Mouse (Mus musculus): ENCODE results near the gene Jmjd8. TPM values are rescaled to one million over a fixed set of nuclear protein-coding genes. Genes with fewer than 3 reads are reported as not detected.

Jmjd8 gene
- polyA plus RNA-seq, 1 experiment from 2014 or later: 39.5 TPM

- Histone ChIP-seq H3K4me2 (ENCODE audit: low read length) (peak within 1 kb of the TSS; percentile 75), H3K36me3 (ENCODE audit: control insufficient read depth, insufficient read depth, low read length) (no peaks in the 10 kb centered on the region; the same call in 1 of the 2 replicates), H3K27ac (ENCODE audit: low read depth) (peak within 1 kb of the TSS; percentile 83), H3K9ac (ENCODE audit: low read length) (peak within 1 kb of the TSS; percentile 75), H3K27me3 (replicated peaks; ENCODE audit: control insufficient read depth, insufficient read depth, low read length) (no peaks in the 10 kb centered on the region), H3K4me1 (replicated peaks; ENCODE audit: control insufficient read depth, insufficient read depth, low read length) (peaks cover 9% of the 10 kb centered on the region), H3K4me3 (ENCODE audit: low read depth, low read length) (peak within 1 kb of the TSS; percentile 63), H3K9me3 (ENCODE audit: control insufficient read depth, low read length) (no peaks in the 10 kb centered on the region)
- DNase-seq (ENCODE audit: low spot score): peak; percentile 86
- 4% methylated on average over 64 of the region's 65 CpGs for WGBS
- ATAC-seq (replicated peaks; ENCODE audit: low FRiP score, low TSS enrichment, low read depth): peak; percentile 93
Observed at GRCm38 (mm10) chr17:25860832-25861703, 32.4 kb downstream of the Jmjd8 start, which contains the start of gene Wdr90. TSS of gene Wdr90 (minus strand) at chr17:25861501.

GRCm38 (mm10) chr17:25861704-25862612 is 33.3 kb downstream of the Jmjd8 start:
- WGBS: 11% methylated on average over 6 of the region's 6 CpGs
- no peaks in the 10 kb centered on the region for H3K27me3 ChIP-seq (replicated peaks; ENCODE audit: control insufficient read depth, insufficient read depth, low read length)
- no peaks in the 10 kb centered on the region; the same call in 1 of the 2 replicates for H3K36me3 ChIP-seq (ENCODE audit: control insufficient read depth, insufficient read depth, low read length)
- H3K4me2 ChIP-seq (ENCODE audit: low read length): peak overlapping the region; percentile 75
- H3K4me1 ChIP-seq (replicated peaks; ENCODE audit: control insufficient read depth, insufficient read depth, low read length): peaks cover 9% of the 10 kb centered on the region
- ATAC-seq (replicated peaks; ENCODE audit: low FRiP score, low TSS enrichment, low read depth): no peak
- no peak for DNase-seq (ENCODE audit: low spot score)
- peak overlapping the region; percentile 63 for H3K4me3 ChIP-seq (ENCODE audit: low read depth, low read length)
- H3K27ac ChIP-seq (ENCODE audit: low read depth): peak overlapping the region; percentile 83
- no peaks in the 10 kb centered on the region for H3K9me3 ChIP-seq (ENCODE audit: control insufficient read depth, low read length)
- H3K9ac ChIP-seq (ENCODE audit: low read length): peak overlapping the region; percentile 75

- DNase-seq (ENCODE audit: low spot score): no peak
- Histone ChIP-seq H3K4me2 (ENCODE audit: low read length) (no peak overlapping the region), H3K9ac (ENCODE audit: low read length) (no peak overlapping the region), H3K4me1 (replicated peaks; ENCODE audit: control insufficient read depth, insufficient read depth, low read length) (peaks cover 16% of the 10 kb centered on the region), H3K27ac (ENCODE audit: low read depth) (no peak overlapping the region), H3K4me3 (ENCODE audit: low read depth, low read length) (no peak overlapping the region), H3K27me3 (replicated peaks; ENCODE audit: control insufficient read depth, insufficient read depth, low read length) (no peaks in the 10 kb centered on the region), H3K9me3 (ENCODE audit: control insufficient read depth, low read length) (no peaks in the 10 kb centered on the region), H3K36me3 (ENCODE audit: control insufficient read depth, insufficient read depth, low read length) (no peaks in the 10 kb centered on the region)
- WGBS: 84% methylated on average over 6 of the region's 6 CpGs
- ATAC-seq (replicated peaks; ENCODE audit: low FRiP score, low TSS enrichment, low read depth): no peak
Observed at GRCm38 (mm10) chr17:25863681-25864080, 35.0 kb downstream of the Jmjd8 start.

DNA sequence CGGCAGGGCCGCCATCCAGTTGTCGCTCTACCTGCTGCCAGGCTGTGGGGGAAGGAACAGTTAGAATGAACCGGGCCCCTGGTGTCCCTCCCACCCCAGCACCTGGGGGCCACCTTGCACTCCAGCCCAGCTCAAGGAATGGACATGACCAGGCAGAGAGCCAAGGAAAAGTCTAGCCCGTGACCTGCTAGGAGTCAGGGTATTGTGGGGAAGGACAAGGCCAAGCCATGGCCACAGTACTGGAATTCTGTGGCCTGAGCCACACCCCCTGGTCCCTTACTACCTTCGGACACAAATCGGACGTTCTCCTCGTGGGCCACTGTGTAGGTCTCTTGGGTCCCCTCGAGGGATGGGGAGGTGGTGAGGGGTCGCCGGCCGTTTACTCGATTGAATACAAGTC is 35.6 kb downstream of the Jmjd8 start:
- Histone ChIP-seq H3K9ac (ENCODE audit: low read length) (no peak overlapping the region), H3K27ac (ENCODE audit: low read depth) (no peak overlapping the region), H3K4me1 (replicated peaks; ENCODE audit: control insufficient read depth, insufficient read depth, low read length) (peaks cover 16% of the 10 kb centered on the region), H3K4me2 (ENCODE audit: low read length) (no peak overlapping the region), H3K4me3 (ENCODE audit: low read depth, low read length) (no peak overlapping the region), H3K9me3 (ENCODE audit: control insufficient read depth, low read length) (no peaks in the 10 kb centered on the region), H3K27me3 (replicated peaks; ENCODE audit: control insufficient read depth, insufficient read depth, low read length) (no peaks in the 10 kb centered on the region), H3K36me3 (ENCODE audit: control insufficient read depth, insufficient read depth, low read length) (no peaks in the 10 kb centered on the region)
- WGBS: 89% methylated on average over 14 of the region's 14 CpGs
- no peak for ATAC-seq (replicated peaks; ENCODE audit: low FRiP score, low TSS enrichment, low read depth)
- no peak for DNase-seq (ENCODE audit: low spot score)

DNA sequence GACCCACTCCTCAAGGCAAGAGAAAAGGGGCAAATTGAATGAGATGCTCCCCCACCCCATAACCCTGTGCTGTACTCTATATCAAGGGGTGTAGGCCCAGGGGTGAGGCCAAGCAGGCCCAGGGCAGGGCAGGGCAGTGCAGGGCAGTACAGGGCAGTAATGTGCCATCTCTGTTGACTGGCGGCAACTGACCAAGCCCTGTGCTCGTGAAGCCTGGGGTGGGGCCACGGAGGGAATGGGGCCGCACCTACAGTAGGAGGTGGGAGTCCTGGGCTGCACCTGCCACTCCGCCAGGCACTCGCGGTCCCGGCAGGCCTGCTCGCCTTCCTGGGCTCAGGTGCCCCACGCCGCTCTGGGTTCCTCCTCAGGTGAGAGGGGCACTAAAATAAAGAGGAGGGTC is 36.6 kb downstream of the Jmjd8 start:
- H3K4me1 ChIP-seq (replicated peaks; ENCODE audit: control insufficient read depth, insufficient read depth, low read length): peaks cover 14% of the 10 kb centered on the region; the same call in 1 of the 2 replicates
- no peak for DNase-seq (ENCODE audit: low spot score)
- H3K9ac ChIP-seq (ENCODE audit: low read length): no peak overlapping the region
- 89% methylated on average over 11 of the region's 11 CpGs for WGBS
- no peaks in the 10 kb centered on the region for H3K36me3 ChIP-seq (ENCODE audit: control insufficient read depth, insufficient read depth, low read length)
- H3K27ac ChIP-seq (ENCODE audit: low read depth): no peak overlapping the region
- H3K27me3 ChIP-seq (replicated peaks; ENCODE audit: control insufficient read depth, insufficient read depth, low read length): no peaks in the 10 kb centered on the region
- no peak overlapping the region for H3K4me3 ChIP-seq (ENCODE audit: low read depth, low read length)
- H3K4me2 ChIP-seq (ENCODE audit: low read length): no peak overlapping the region
- ATAC-seq (replicated peaks; ENCODE audit: low FRiP score, low TSS enrichment, low read depth): no peak
- H3K9me3 ChIP-seq (ENCODE audit: control insufficient read depth, low read length): no peaks in the 10 kb centered on the region

- no peak overlapping the region for H3K27ac ChIP-seq (ENCODE audit: low read depth)
Observed at GRCm38 (mm10) chr17:25866172-25866571, 37.5 kb downstream of the Jmjd8 start.

GRCm38 (mm10) chr17:25867509-25867835 is 38.8 kb downstream of the Jmjd8 start:
- Histone ChIP-seq H3K9ac (ENCODE audit: low read length) (peak overlapping the region; percentile 34), H3K36me3 (ENCODE audit: control insufficient read depth, insufficient read depth, low read length) (no peaks in the 10 kb centered on the region), H3K27ac (ENCODE audit: low read depth) (no peak overlapping the region), H3K4me2 (ENCODE audit: low read length) (peak overlapping the region; percentile 70), H3K4me1 (replicated peaks; ENCODE audit: control insufficient read depth, insufficient read depth, low read length) (peaks cover 7% of the 10 kb centered on the region; the same call in 1 of the 2 replicates), H3K9me3 (ENCODE audit: control insufficient read depth, low read length) (no peaks in the 10 kb centered on the region), H3K27me3 (replicated peaks; ENCODE audit: control insufficient read depth, insufficient read depth, low read length) (no peaks in the 10 kb centered on the region), H3K4me3 (ENCODE audit: low read depth, low read length) (peak overlapping the region; percentile 72)
- DNase-seq (ENCODE audit: low spot score) (no peak), ATAC-seq (replicated peaks; ENCODE audit: low FRiP score, low TSS enrichment, low read depth) (no peak)
- WGBS: 18% methylated on average over 7 of the region's 7 CpGs

More at GRCm38 (mm10) chr17:25866172-25866571, 37.5 kb downstream of the Jmjd8 start:
- peaks cover 7% of the 10 kb centered on the region; the same call in 1 of the 2 replicates for H3K4me1 ChIP-seq (replicated peaks; ENCODE audit: control insufficient read depth, insufficient read depth, low read length)
- ATAC-seq (replicated peaks; ENCODE audit: low FRiP score, low TSS enrichment, low read depth) (no peak), DNase-seq (ENCODE audit: low spot score) (no peak)
- no peaks in the 10 kb centered on the region for H3K9me3 ChIP-seq (ENCODE audit: control insufficient read depth, low read length)
- no peak overlapping the region for H3K4me2 ChIP-seq (ENCODE audit: low read length)
- no peaks in the 10 kb centered on the region for H3K36me3 ChIP-seq (ENCODE audit: control insufficient read depth, insufficient read depth, low read length)
- WGBS: 83% methylated on average over 3 of the region's 3 CpGs
- no peaks in the 10 kb centered on the region for H3K27me3 ChIP-seq (replicated peaks; ENCODE audit: control insufficient read depth, insufficient read depth, low read length)
- H3K4me3 ChIP-seq (ENCODE audit: low read depth, low read length): no peak overlapping the region
- H3K9ac ChIP-seq (ENCODE audit: low read length): no peak overlapping the region

- Histone ChIP-seq H3K4me3 (ENCODE audit: low read depth, low read length) (peak overlapping the region; percentile 72), H3K27ac (ENCODE audit: low read depth) (no peak overlapping the region), H3K36me3 (ENCODE audit: control insufficient read depth, insufficient read depth, low read length) (no peaks in the 10 kb centered on the region), H3K27me3 (replicated peaks; ENCODE audit: control insufficient read depth, insufficient read depth, low read length) (no peaks in the 10 kb centered on the region), H3K9ac (ENCODE audit: low read length) (peak overlapping the region; percentile 34), H3K4me2 (ENCODE audit: low read length) (peak overlapping the region; percentile 70), H3K9me3 (ENCODE audit: control insufficient read depth, low read length) (no peaks in the 10 kb centered on the region), H3K4me1 (replicated peaks; ENCODE audit: control insufficient read depth, insufficient read depth, low read length) (peaks cover 7% of the 10 kb centered on the region; the same call in 1 of the 2 replicates)
- DNase-seq (ENCODE audit: low spot score): peak; percentile 73
- WGBS: under 1% methylated on average over 40 of the region's 42 CpGs
- peak; percentile 61 for ATAC-seq (replicated peaks; ENCODE audit: low FRiP score, low TSS enrichment, low read depth)
Observed at GRCm38 (mm10) chr17:25867836-25868600, 39.4 kb downstream of the Jmjd8 start.

Measured in intestine, embryonic 14.5 days (tissue).